Mouse (Mus musculus): Measurements from ENCODE around the gene Amhr2.

DNA sequence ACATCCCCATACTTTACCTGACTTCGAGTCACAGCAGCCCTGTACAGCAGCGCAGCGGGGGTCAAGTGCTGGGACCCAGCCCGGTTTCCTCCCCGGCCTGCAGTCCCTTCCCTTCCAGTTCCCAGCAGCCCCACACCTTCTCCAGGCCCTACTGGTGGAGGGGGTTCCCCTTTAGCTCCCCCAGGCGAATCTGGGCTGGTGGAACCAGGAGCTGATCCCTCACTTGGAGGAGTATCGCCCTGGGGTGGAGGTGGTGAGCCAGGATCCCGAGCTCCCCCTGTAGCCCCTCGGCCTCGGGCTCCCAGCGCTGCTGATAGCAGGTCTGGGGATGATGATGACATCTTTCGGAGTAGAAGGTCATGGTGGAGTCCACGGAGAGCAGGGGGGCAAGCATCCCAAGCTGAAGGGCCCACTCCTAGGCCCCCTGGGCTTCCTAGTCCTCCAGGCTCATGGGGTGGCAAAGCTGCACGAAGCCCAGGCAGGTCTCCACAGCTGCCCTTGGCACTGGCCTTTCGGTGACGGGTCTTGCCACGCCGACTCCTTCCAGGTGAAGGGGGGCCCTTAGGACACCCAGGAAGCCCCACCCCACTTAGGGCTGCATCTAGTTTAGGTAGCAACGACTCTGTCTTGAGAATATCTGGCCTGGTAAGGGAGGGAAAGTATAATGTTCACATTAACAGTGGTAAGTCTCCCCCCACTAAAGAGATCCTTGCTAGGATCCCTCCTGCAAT is 56.1 kb downstream of the Amhr2 start:
- no peak for TF ChIP-seq CTCF (IDR thresholded peaks at IDR 0.05)
- TF ChIP-seq EP300 (IDR thresholded peaks at IDR 0.05): no peak

Measured in lung, postnatal 0 days (tissue).